Mouse (Mus musculus) forebrain, embryonic 16.5 days (tissue): ENCODE results near the gene Ebpl. TPM values are rescaled to one million over a fixed set of nuclear protein-coding genes. Genes with fewer than 3 reads are reported as not detected.

Experiments
- ATAC-seq: fragments of 200-750 bp; cut with Nextera tagmentation; 2 replicates; pipeline ENCODE4 v1.8.0; 2017; ENCODE audit warnings: mild to moderate bottlenecking, moderate library complexity
- H3K27ac ChIP-seq: fragments of 300-500 bp; sonication (generic); 2 replicates; pipeline ENCODE4 v1.5.1; 2014; ENCODE audit warnings: low read length, control low read depth
- H3K27me3 ChIP-seq: fragments of 300-500 bp; sonication (generic); replicated peaks from 2 replicates; pipeline ENCODE4 v1.6.1; 2014; ENCODE audit warnings: low read length; ENCODE audit not compliant: control insufficient read depth, insufficient read depth
- H3K36me3 ChIP-seq: fragments of 300-500 bp; sonication (generic); 2 replicates; pipeline ENCODE4 v1.6.1; 2014; ENCODE audit not compliant: control insufficient read depth, insufficient read depth
- H3K4me1 ChIP-seq: fragments of 300-500 bp; sonication (generic); replicated peaks from 2 replicates; pipeline ENCODE4 v1.6.1; 2014; ENCODE audit warnings: low read length; ENCODE audit not compliant: control insufficient read depth, insufficient read depth
- H3K4me2 ChIP-seq: fragments of 300-500 bp; sonication (generic); 2 replicates; pipeline ENCODE4 v1.6.1; 2014; ENCODE audit warnings: mild to moderate bottlenecking, low read length, control low read depth
- H3K4me3 ChIP-seq: fragments of 300-500 bp; sonication (generic); replicated peaks from 2 replicates; pipeline ENCODE4 v1.5.1; 2014; ENCODE audit warnings: mild to moderate bottlenecking, low read length, control low read depth
- H3K9ac ChIP-seq: fragments of 300-500 bp; sonication (generic); replicated peaks from 2 replicates; pipeline ENCODE4 v1.6.1; 2014; ENCODE audit warnings: low read depth, low read length, control low read depth
- H3K9me3 ChIP-seq: fragments of 300-500 bp; sonication (generic); 2 replicates; pipeline ENCODE4 v1.6.1; 2016; ENCODE audit warnings: low read length; ENCODE audit not compliant: control insufficient read depth
- WGBS: fragments of 180-500 bp; shearing (Covaris S2); extraction: QIAGEN DNeasy Blood & Tissue Kit; methylation state at CpG from one replicate; pipeline ENCODE4 v1.1.7; 2014; 5-methylcytosine and 5-hydroxymethylcytosine counted together
- polyA plus RNA-seq: library from polyadenylated mRNA; unstranded; fragments of >200 nt; fragmentation: Nextera tagmentation; extraction: Ambion mirVana; gene quantifications from 2 replicates; pipeline ENCODE4 v1.2.1, GENCODE M21; 2015

Ebpl gene
- polyA plus RNA-seq, 1 experiment from 2014 or later: 10.3 TPM

- H3K4me1 ChIP-seq: peaks cover 3% of the 10 kb centered on the region
- 66% methylated on average over 19 of the region's 19 CpGs for WGBS
- no peaks in the 10 kb centered on the region for H3K36me3 ChIP-seq
- no peak overlapping the region for H3K9ac ChIP-seq
- ATAC-seq: no peak
- H3K4me2 ChIP-seq: no peak overlapping the region
- no peak overlapping the region for H3K27ac ChIP-seq
- no peaks in the 10 kb centered on the region for H3K27me3 ChIP-seq
- H3K4me3 ChIP-seq: no peak overlapping the region
- no peaks in the 10 kb centered on the region for H3K9me3 ChIP-seq
Measured at GRCm38 (mm10) chr14:61288606-61289286, 71.5 kb downstream of the Ebpl start.

Other genes with a start within 250 kb of the Ebpl start
- gene Sacs, start 222.0 kb downstream of the Ebpl start, polyA plus RNA-seq: 9.4 and 10.1 TPM in 2 replicates
- gene Sgcg, start 101.9 kb downstream of the Ebpl start, polyA plus RNA-seq: 0.22 and 0.24 TPM in 2 replicates
- 0.24 and 0.39 TPM in 2 replicates for gene Arl11, start 50.7 kb downstream of the Ebpl start, polyA plus RNA-seq
- gene Kpna3, start 79.4 kb upstream of the Ebpl start, polyA plus RNA-seq: 88.0 and 101 TPM in 2 replicates
- 45.2 and 48.5 TPM in 2 replicates for gene Spryd7, start 196.4 kb upstream of the Ebpl start, polyA plus RNA-seq
- gene Trim13, start 237.8 kb upstream of the Ebpl start, polyA plus RNA-seq: 67.4 and 70.5 TPM in 2 replicates
- gene Kcnrg, start 247.0 kb upstream of the Ebpl start, polyA plus RNA-seq: 3.7 and 4.4 TPM in 2 replicates